Mouse (Mus musculus): ENCODE results near the gene Dnmt3a. TPM values are rescaled to one million over a fixed set of nuclear protein-coding genes. Genes with fewer than 3 reads are reported as not detected.

Gene Dnmt3a
- total and polyA plus RNA-seq, 3 experiments, result 15.9 to 34.4 TPM; not detected in 1

GRCm38 (mm10) chr12:3843918-3844317, 38.1 kb downstream of the Dnmt3a start:
- DNase-seq (ENCODE audit: low read depth, low spot score), result no peak
- no peaks in the 10 kb centered on the region for H3K4me1 ChIP-seq (ENCODE audit: control insufficient read depth in 1 of 2, insufficient read depth in 2 of 2, low read length in 2 of 2)
- H3K9ac ChIP-seq (ENCODE audit: control insufficient read depth, low read depth, low read length, poor library complexity, severe bottlenecking), result no peak overlapping the region
- H3K27me3 ChIP-seq (ENCODE audit: control insufficient read depth in 1 of 2, insufficient read depth in 2 of 2, low read length in 2 of 2), result no peaks in the 10 kb centered on the region
- no peak for TF ChIP-seq E2F4 (IDR thresholded peaks at IDR 0.05; ENCODE audit: borderline replicate concordance, low read depth, low read length)
- TF ChIP-seq TAL1 (IDR thresholded peaks at IDR 0.05; ENCODE audit: low read length), result no peak
- no peak for TF ChIP-seq RCOR1 (IDR thresholded peaks at IDR 0.05; ENCODE audit: low read depth, low read length)
- TF ChIP-seq EP300 (IDR thresholded peaks at IDR 0.05; ENCODE audit: low read depth in 1 of 2, low read length in 2 of 2), result no peak
- TF ChIP-seq ZC3H11A (IDR thresholded peaks at IDR 0.05; ENCODE audit: low read depth, low read length), result no peak
- TF ChIP-seq GATA1 (IDR thresholded peaks at IDR 0.05; ENCODE audit: low read depth, low read length), result no peak
- TF ChIP-seq POLR2AphosphoS2 (IDR thresholded peaks at IDR 0.05; ENCODE audit: low read length), result no peak
- H3K79me2 ChIP-seq (ENCODE audit: control insufficient read depth, insufficient read depth, low read length, poor library complexity), result no peaks in the 10 kb centered on the region
- no peaks in the 10 kb centered on the region; a peak in 1 of 4 replicates for H3K36me3 ChIP-seq (ENCODE audit: control insufficient read depth in 1 of 2, insufficient read depth in 2 of 2, low read length in 2 of 2)
- no peak overlapping the region for H3K27ac ChIP-seq (ENCODE audit: control insufficient read depth, low read depth, low read length)
- H3K9me3 ChIP-seq (replicated peaks; ENCODE audit: insufficient read depth, low read length), result no peaks in the 10 kb centered on the region
- H3K4me3 ChIP-seq (ENCODE audit: control insufficient read depth in 1 of 2, insufficient read depth in 1 of 2, low read depth in 2 of 2, low read length in 2 of 2), result no peak overlapping the region

- H3K36me3 ChIP-seq (ENCODE audit: control insufficient read depth in 1 of 2, insufficient read depth in 2 of 2, low read length in 2 of 2), result no peaks in the 10 kb centered on the region; a peak in 1 of 4 replicates
- no peak overlapping the region for H3K4me3 ChIP-seq (ENCODE audit: control insufficient read depth in 1 of 2, insufficient read depth in 1 of 2, low read depth in 2 of 2, low read length in 2 of 2)
- DNase-seq (ENCODE audit: low read depth, low spot score), result no peak
- H3K9me3 ChIP-seq (replicated peaks; ENCODE audit: insufficient read depth, low read length), result no peaks in the 10 kb centered on the region
- no peaks in the 10 kb centered on the region for H3K79me2 ChIP-seq (ENCODE audit: control insufficient read depth, insufficient read depth, low read length, poor library complexity)
- no peak overlapping the region for H3K9ac ChIP-seq (ENCODE audit: control insufficient read depth, low read depth, low read length, poor library complexity, severe bottlenecking)
- H3K4me1 ChIP-seq (ENCODE audit: control insufficient read depth in 1 of 2, insufficient read depth in 2 of 2, low read length in 2 of 2), result no peaks in the 10 kb centered on the region
- no peaks in the 10 kb centered on the region for H3K27me3 ChIP-seq (ENCODE audit: control insufficient read depth in 1 of 2, insufficient read depth in 2 of 2, low read length in 2 of 2)
- no peak for TF ChIP-seq ETS1 (IDR thresholded peaks at IDR 0.05; ENCODE audit: low read depth, low read length)
- TF ChIP-seq CHD2 (IDR thresholded peaks at IDR 0.05; ENCODE audit: low read length), result no peak
- TF ChIP-seq GABPA (IDR thresholded peaks at IDR 0.05; ENCODE audit: low read depth, low read length), result no peak
- no peak for TF ChIP-seq MAFK (IDR thresholded peaks at IDR 0.05; ENCODE audit: borderline replicate concordance, low read depth, low read length)
- TF ChIP-seq TBP (IDR thresholded peaks at IDR 0.05; ENCODE audit: low read depth, low read length), result no peak
- TF ChIP-seq NELFE (IDR thresholded peaks at IDR 0.05; ENCODE audit: low read depth, low read length), result no peak
- no peak for TF ChIP-seq SMC3 (IDR thresholded peaks at IDR 0.05; ENCODE audit: low read depth, low read length)
- TF ChIP-seq NRF1 (IDR thresholded peaks at IDR 0.05; ENCODE audit: insufficient read depth, low read depth, low read length, poor library complexity, severe bottlenecking), result no peak
- H3K27ac ChIP-seq (ENCODE audit: control insufficient read depth, low read depth, low read length), result no peak overlapping the region
Measured at GRCm38 (mm10) chr12:3844335-3844734, 38.5 kb downstream of the Dnmt3a start.

- Histone ChIP-seq H3K4me3 (ENCODE audit: control insufficient read depth in 1 of 2, insufficient read depth in 1 of 2, low read depth in 2 of 2, low read length in 2 of 2) (no peak overlapping the region), H3K9me3 (replicated peaks; ENCODE audit: insufficient read depth, low read length) (no peaks in the 10 kb centered on the region), H3K79me2 (ENCODE audit: control insufficient read depth, insufficient read depth, low read length, poor library complexity) (no peaks in the 10 kb centered on the region), H3K9ac (ENCODE audit: control insufficient read depth, low read depth, low read length, poor library complexity, severe bottlenecking) (no peak overlapping the region), H3K36me3 (ENCODE audit: control insufficient read depth in 1 of 2, insufficient read depth in 2 of 2, low read length in 2 of 2) (0 out of 4 replicates have a peak, but pooled peaks cover 0 to 2% of the 10 kb centered on the region in 2 experiments), H3K27ac (ENCODE audit: control insufficient read depth, low read depth, low read length) (no peak overlapping the region), H3K4me1 (ENCODE audit: control insufficient read depth in 1 of 2, insufficient read depth in 2 of 2, low read length in 2 of 2) (peaks cover under 1 to 4% of the 10 kb centered on the region in 2 experiments; a peak in 3 of 4 replicates), H3K27me3 (ENCODE audit: control insufficient read depth in 1 of 2, insufficient read depth in 2 of 2, low read length in 2 of 2) (no peaks in the 10 kb centered on the region)
- DNase-seq (ENCODE audit: low read depth, low spot score), result no peak
- TF ChIP-seq RCOR1 (IDR thresholded peaks at IDR 0.05; ENCODE audit: low read depth, low read length) (no peak), TCF12 (IDR thresholded peaks at IDR 0.05; ENCODE audit: low read depth, low read length) (no peak), EP300 (IDR thresholded peaks at IDR 0.05; ENCODE audit: low read depth in 1 of 2, low read length in 2 of 2) (no peak), CTCF (IDR thresholded peaks at IDR 0.05 in 2 of 3, conservative IDR thresholded peaks at IDR 0.05 in 1 of 3; ENCODE audit: control insufficient read depth in 1 of 3, insufficient read depth in 1 of 3, low read depth in 2 of 3, low read length in 3 of 3, poor library complexity in 1 of 3, severe bottlenecking in 1 of 3) (no peak), ZC3H11A (IDR thresholded peaks at IDR 0.05; ENCODE audit: low read depth, low read length) (no peak), MEF2A (IDR thresholded peaks at IDR 0.05; ENCODE audit: extremely low read depth, insufficient replicate concordance, low read depth, low read length, poor library complexity, severe bottlenecking) (no peak), NELFE (IDR thresholded peaks at IDR 0.05; ENCODE audit: low read depth, low read length) (no peak), TAL1 (IDR thresholded peaks at IDR 0.05; ENCODE audit: low read length) (no peak), MAX (IDR thresholded peaks at IDR 0.05; ENCODE audit: low read length) (no peak), MAFK (IDR thresholded peaks at IDR 0.05; ENCODE audit: borderline replicate concordance, low read depth, low read length) (no peak), SMC3 (IDR thresholded peaks at IDR 0.05; ENCODE audit: low read depth, low read length) (no peak), ELF1 (IDR thresholded peaks at IDR 0.05; ENCODE audit: low read depth, low read length) (no peak), POLR2A (IDR thresholded peaks at IDR 0.05; ENCODE audit: control insufficient read depth in 1 of 2, insufficient read depth in 1 of 2, low read depth in 1 of 2, low read length in 2 of 2, poor library complexity in 1 of 2) (no peak)
Measured at GRCm38 (mm10) chr12:3849481-3849880, 43.7 kb downstream of the Dnmt3a start.

All from MEL (cell line).